Mouse (Mus musculus) forebrain, embryonic 11.5 days (tissue): Measurements from ENCODE around the gene Mmp9. TPM values are rescaled to one million over a fixed set of nuclear protein-coding genes. Genes with fewer than 3 reads are reported as not detected.

Experiments
- ATAC-seq: fragments of 200-750 bp; cut with Nextera tagmentation; replicated peaks from 2 replicates; pipeline ENCODE4 v1.8.0; 2017; ENCODE audit warnings: moderate TSS enrichment; ENCODE audit not compliant: low FRiP score
- DNase-seq: peaks from one replicate; pipeline ENCODE4 v3.0.0-alpha.2; 2017; ENCODE audit warnings: low spot score
- H3K27ac ChIP-seq: fragments of 300-500 bp; sonication (generic); 2 replicates; pipeline ENCODE4 v1.5.1; 2014; ENCODE audit warnings: low read depth, low read length
- H3K27me3 ChIP-seq: fragments of 300-500 bp; sonication (generic); 2 replicates; pipeline ENCODE4 v1.6.1; 2014; ENCODE audit warnings: mild to moderate bottlenecking, low read length, mixed read lengths; ENCODE audit not compliant: control insufficient read depth, insufficient read depth
- H3K36me3 ChIP-seq: fragments of 300-500 bp; sonication (generic); 2 replicates; pipeline ENCODE4 v1.6.1; 2014; ENCODE audit warnings: mild to moderate bottlenecking, low read length, moderate library complexity, mixed read lengths; ENCODE audit not compliant: control insufficient read depth, insufficient read depth
- H3K4me1 ChIP-seq: fragments of 300-500 bp; sonication (generic); replicated peaks from 2 replicates; pipeline ENCODE4 v1.6.1; 2014; ENCODE audit warnings: low read length, mixed read lengths; ENCODE audit not compliant: control insufficient read depth, insufficient read depth
- H3K4me2 ChIP-seq: fragments of 300-500 bp; sonication (generic); 2 replicates; pipeline ENCODE4 v1.6.1; 2014; ENCODE audit warnings: low read depth, mild to moderate bottlenecking, low read length, moderate library complexity, mixed read lengths; ENCODE audit not compliant: severe bottlenecking
- H3K4me3 ChIP-seq: fragments of 300-500 bp; sonication (generic); 2 replicates; pipeline ENCODE4 v1.5.1; 2014; ENCODE audit warnings: low read depth, low read length
- H3K9ac ChIP-seq: fragments of 300-500 bp; sonication (generic); 2 replicates; pipeline ENCODE4 v1.6.1; 2014; ENCODE audit warnings: low read length
- H3K9me3 ChIP-seq: fragments of 300-500 bp; sonication (generic); 2 replicates; pipeline ENCODE4 v1.6.1; 2016; ENCODE audit warnings: low read length, mixed read lengths; ENCODE audit not compliant: control insufficient read depth
- WGBS: fragments of 180-500 bp; shearing (Covaris S2); extraction: QIAGEN DNeasy Blood & Tissue Kit; methylation state at CpG from one replicate; pipeline ENCODE4 v1.1.7; 2014; 5-methylcytosine and 5-hydroxymethylcytosine counted together
- polyA plus RNA-seq: library from polyadenylated mRNA; unstranded; fragments of >200 nt; fragmentation: Nextera tagmentation; extraction: Ambion mirVana; gene quantifications from 2 replicates; pipeline ENCODE4 v1.2.1, GENCODE M21; 2014

Mmp9 gene
- polyA plus RNA-seq, 1 experiment from 2014 or later = 1.0 TPM

GRCm38 (mm10) chr2:164918325-164918724 is 22.3 kb upstream of the Mmp9 start:
- Histone ChIP-seq H3K9me3 (no peaks in the 10 kb centered on the region), H3K4me1 (0 out of 2 replicates have a peak, but pooled peaks cover 2% of the 10 kb centered on the region), H3K4me2 (no peak overlapping the region), H3K36me3 (no peaks in the 10 kb centered on the region; the same call in 1 of the 2 replicates), H3K9ac (no peak overlapping the region), H3K27me3 (no peaks in the 10 kb centered on the region), H3K27ac (no peak overlapping the region), H3K4me3 (no peak overlapping the region)
- DNase-seq = peak; percentile 65
- ATAC-seq = no peak; the same call in 1 of the 2 replicates
- WGBS = 64% methylated on average over 4 of the region's 5 CpGs

- Histone ChIP-seq H3K4me3 (no peak overlapping the region), H3K27me3 (no peaks in the 10 kb centered on the region), H3K36me3 (no peaks in the 10 kb centered on the region; the same call in 1 of the 2 replicates), H3K27ac (no peak overlapping the region), H3K9me3 (no peaks in the 10 kb centered on the region), H3K4me2 (no peak overlapping the region), H3K4me1 (0 out of 2 replicates have a peak, but pooled peaks cover 2% of the 10 kb centered on the region), H3K9ac (no peak overlapping the region)
- ATAC-seq (no peak), DNase-seq (no peak)
- 51% methylated on average over 7 of the region's 7 CpGs for WGBS
These were observed 18.6 kb upstream of the Mmp9 start for GRCm38 (mm10) chr2:164921984-164922383.

DNA sequence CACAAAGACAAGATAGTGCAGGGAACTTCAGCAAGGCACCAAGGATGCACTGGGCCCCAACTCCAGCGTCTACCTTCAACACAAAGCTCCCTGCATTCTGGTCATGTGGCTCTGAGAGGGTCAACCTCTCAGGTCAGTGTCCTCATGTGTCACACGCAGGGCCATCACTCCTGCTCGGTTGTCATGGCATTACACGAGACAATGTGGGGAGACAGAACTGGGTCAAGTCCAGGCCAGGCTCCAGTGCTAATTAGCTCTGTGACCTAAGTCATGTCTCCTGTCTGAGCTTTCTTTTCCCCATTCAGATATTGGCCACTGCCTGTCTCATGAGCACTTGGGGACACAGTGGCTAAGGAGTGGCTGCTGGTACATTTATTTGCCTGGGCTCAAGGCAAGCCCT is 17.3 kb upstream of the Mmp9 start:
- no peaks in the 10 kb centered on the region for H3K27me3 ChIP-seq
- H3K9ac ChIP-seq = no peak overlapping the region
- ATAC-seq = no peak
- H3K27ac ChIP-seq = no peak overlapping the region
- H3K36me3 ChIP-seq = no peaks in the 10 kb centered on the region; the same call in 1 of the 2 replicates
- no peak for DNase-seq
- no peaks in the 10 kb centered on the region for H3K4me1 ChIP-seq
- H3K4me3 ChIP-seq = no peak overlapping the region
- no peak overlapping the region for H3K4me2 ChIP-seq
- no peaks in the 10 kb centered on the region for H3K9me3 ChIP-seq
- 79% methylated on average over 4 of the region's 4 CpGs for WGBS

- 33% methylated on average over 11 of the region's 11 CpGs for WGBS
- no peak overlapping the region for H3K27ac ChIP-seq
- ATAC-seq (0 out of 2 replicates have a peak, but pooled peaks have one; percentile 56), DNase-seq (peak; percentile 89)
- no peaks in the 10 kb centered on the region; the same call in 1 of the 2 replicates for H3K36me3 ChIP-seq
- no peak overlapping the region for H3K4me2 ChIP-seq
- no peaks in the 10 kb centered on the region for H3K27me3 ChIP-seq
- no peaks in the 10 kb centered on the region for H3K9me3 ChIP-seq
- H3K9ac ChIP-seq = no peak overlapping the region
- no peak overlapping the region for H3K4me3 ChIP-seq
- no peaks in the 10 kb centered on the region for H3K4me1 ChIP-seq
These were observed 16.3 kb upstream of the Mmp9 start for GRCm38 (mm10) chr2:164924100-164924857.

GRCm38 (mm10) chr2:164930706-164931581 is 9.6 kb upstream of the Mmp9 start:
- Histone ChIP-seq H3K27me3 (peaks cover 2% of the 10 kb centered on the region; the same call in 1 of the 2 replicates), H3K9ac (no peak overlapping the region), H3K9me3 (no peaks in the 10 kb centered on the region), H3K4me1 (no peaks in the 10 kb centered on the region), H3K4me3 (no peak overlapping the region), H3K4me2 (no peak overlapping the region), H3K27ac (no peak overlapping the region), H3K36me3 (no peaks in the 10 kb centered on the region)
- DNase-seq (no peak), ATAC-seq (no peak)
- WGBS = 70% methylated on average over 11 of the region's 11 CpGs

DNA sequence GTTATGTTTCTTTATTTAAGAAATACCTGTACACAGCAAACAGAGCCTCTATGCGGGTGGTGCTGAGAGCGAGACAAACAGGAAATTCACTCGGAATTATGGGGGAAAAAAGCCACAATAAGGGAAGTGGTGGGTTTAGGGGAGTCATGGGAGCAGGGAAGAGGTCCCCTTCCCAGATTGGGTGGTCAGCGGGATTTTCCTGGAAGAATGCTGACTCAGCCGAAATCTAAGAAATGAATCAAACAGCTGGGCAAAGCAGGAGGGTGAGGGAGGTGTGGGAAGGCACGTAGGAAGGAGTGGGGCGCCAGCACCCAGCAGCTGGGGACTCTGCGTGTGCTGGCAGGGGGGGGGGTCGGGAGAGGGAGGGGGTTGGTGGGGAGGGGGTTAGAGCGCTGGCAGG is 7.0 kb upstream of the Mmp9 start:
- Histone ChIP-seq H3K4me1 (peaks cover 3% of the 10 kb centered on the region; the same call in 1 of the 2 replicates), H3K9ac (no peak overlapping the region), H3K27ac (no peak overlapping the region), H3K4me2 (no peak overlapping the region), H3K36me3 (no peaks in the 10 kb centered on the region), H3K4me3 (no peak overlapping the region), H3K9me3 (no peaks in the 10 kb centered on the region), H3K27me3 (peaks cover 5% of the 10 kb centered on the region; the same call in 1 of the 2 replicates)
- DNase-seq (no peak), ATAC-seq (no peak)
- 52% methylated on average over 10 of the region's 10 CpGs for WGBS

- no peak overlapping the region for H3K4me2 ChIP-seq
These were observed 4.6 kb upstream of the Mmp9 start for GRCm38 (mm10) chr2:164935991-164936390.

More at GRCm38 (mm10) chr2:164935991-164936390, 4.6 kb upstream of the Mmp9 start:
- WGBS = 82% methylated on average over 4 of the region's 4 CpGs
- no peak overlapping the region for H3K27ac ChIP-seq
- H3K36me3 ChIP-seq = no peaks in the 10 kb centered on the region
- no peak overlapping the region for H3K9ac ChIP-seq
- peaks cover 14% of the 10 kb centered on the region; the same call in 1 of the 2 replicates for H3K4me1 ChIP-seq
- H3K4me3 ChIP-seq = no peak overlapping the region
- H3K27me3 ChIP-seq = peaks cover 17% of the 10 kb centered on the region; the same call in 1 of the 2 replicates
- no peak for DNase-seq
- no peaks in the 10 kb centered on the region for H3K9me3 ChIP-seq
- no peak for ATAC-seq
